Mouse (Mus musculus): Measurements from ENCODE around the gene Lif. TPM values are rescaled to one million over a fixed set of nuclear protein-coding genes. Genes with fewer than 3 reads are reported as not detected.

Lif gene
- polyA plus RNA-seq, 1 experiment from 2014 or later, result 0.62 TPM

- Histone ChIP-seq H3K9ac (no peak overlapping the region), H3K9me3 (no peaks in the 10 kb centered on the region), H3K36me3 (no peaks in the 10 kb centered on the region), H3K4me2 (replicated peaks) (no peak overlapping the region), H3K4me1 (replicated peaks) (peaks cover 9% of the 10 kb centered on the region), H3K27ac (no peak overlapping the region), H3K4me3 (replicated peaks) (no peak overlapping the region), H3K27me3 (replicated peaks) (no peaks in the 10 kb centered on the region; the same call in 1 of the 2 replicates)
- 0 out of 2 replicates have a peak, but pooled peaks have one; percentile 29 for ATAC-seq
- WGBS, result 59% methylated on average over 28 of the region's 28 CpGs
Measured at GRCm38 (mm10) chr11:4220443-4221400, 36.6 kb upstream of the Lif start.

DNA sequence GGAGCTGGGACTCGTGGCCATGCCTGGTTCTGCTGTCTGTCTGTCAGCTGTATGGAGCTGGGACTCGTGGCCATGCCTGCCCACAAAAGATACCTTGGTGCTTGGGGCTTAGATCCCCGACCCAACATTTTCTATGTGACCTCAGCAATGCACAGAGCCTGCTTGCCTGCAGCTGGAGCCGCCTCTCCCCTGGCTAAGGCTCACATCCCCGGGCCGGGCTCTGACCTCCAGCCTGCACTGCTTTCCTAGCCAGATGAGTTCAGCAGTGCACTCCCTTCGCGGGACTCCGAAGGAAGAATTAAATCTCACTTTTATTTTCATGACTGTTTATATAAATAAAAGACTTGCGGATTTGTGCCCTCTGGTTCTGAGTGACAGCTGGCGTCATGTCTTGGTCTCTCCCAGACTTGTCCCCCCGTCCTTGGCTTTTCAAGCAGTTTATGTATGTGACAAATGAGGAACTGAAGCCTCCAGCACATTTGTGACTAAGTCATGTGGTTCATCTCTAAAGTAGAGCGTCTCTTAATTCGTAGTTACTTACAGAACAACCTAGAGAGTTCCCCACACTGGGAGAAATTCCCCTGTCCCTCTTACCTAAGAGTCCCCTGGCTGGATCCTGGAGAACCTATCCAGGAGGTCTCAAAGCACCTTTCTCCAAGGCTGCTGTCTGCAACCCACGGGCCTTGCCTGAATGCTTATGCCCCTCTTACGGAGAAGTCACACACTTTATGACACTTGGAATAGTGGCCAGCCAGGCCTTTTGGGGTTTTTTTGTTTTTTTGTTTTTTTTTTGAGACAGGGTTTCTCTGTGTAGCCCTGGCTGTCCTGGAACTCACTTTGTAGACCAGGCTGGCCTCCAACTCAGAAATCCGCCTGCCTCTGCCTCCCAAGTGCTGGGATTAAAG is 35.1 kb upstream of the Lif start:
- Histone ChIP-seq H3K4me1 (replicated peaks) (peaks cover 11% of the 10 kb centered on the region), H3K36me3 (no peaks in the 10 kb centered on the region), H3K27me3 (replicated peaks) (no peaks in the 10 kb centered on the region; the same call in 1 of the 2 replicates), H3K27ac (no peak overlapping the region), H3K4me2 (replicated peaks) (no peak overlapping the region), H3K9me3 (no peaks in the 10 kb centered on the region), H3K9ac (no peak overlapping the region), H3K4me3 (replicated peaks) (no peak overlapping the region)
- WGBS, result 73% methylated on average over 17 of the region's 17 CpGs
- no peak for ATAC-seq

DNA sequence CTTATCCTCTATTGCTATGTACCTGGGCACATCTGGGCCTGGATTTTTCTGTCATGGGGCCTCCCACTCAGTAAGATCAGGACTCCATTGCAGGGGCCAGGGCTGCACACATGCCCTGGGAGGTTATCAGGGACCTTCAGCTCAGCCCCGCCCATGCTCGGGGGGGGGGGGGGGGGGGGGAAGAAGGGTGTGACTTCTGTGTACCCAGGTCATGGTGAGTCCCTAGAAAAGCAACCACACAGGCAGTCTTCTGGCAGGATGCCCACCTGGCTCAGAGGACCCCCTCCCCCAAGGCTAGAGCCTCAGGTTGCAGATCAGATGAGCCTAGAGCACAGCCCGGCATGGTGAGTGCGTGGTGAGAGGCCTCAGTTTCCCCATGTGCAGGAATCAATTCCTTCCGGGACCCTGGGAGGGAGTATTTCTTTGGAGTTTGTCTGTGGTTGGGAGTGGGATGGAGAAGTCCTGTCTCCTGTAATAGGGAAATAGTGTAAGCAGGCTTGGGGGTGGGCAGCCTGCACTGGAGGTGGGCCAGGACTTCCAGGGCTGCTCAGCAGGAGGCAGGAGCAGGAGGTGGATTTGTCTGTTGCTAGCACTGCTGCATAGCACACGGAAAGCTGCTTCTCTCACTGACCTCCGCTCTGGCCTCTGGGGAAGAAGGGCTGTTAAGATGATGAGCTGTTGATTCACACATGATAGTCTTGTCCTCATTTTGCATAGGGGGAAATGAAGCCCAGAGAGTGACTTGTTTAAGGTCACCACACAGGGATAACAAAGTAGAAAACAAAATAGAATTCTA is 33.8 kb upstream of the Lif start:
- 36% methylated on average over 7 of the region's 7 CpGs for WGBS
- H3K36me3 ChIP-seq, result no peaks in the 10 kb centered on the region
- H3K4me3 ChIP-seq (replicated peaks), result no peak overlapping the region
- no peaks in the 10 kb centered on the region for H3K9me3 ChIP-seq
- no peak overlapping the region for H3K9ac ChIP-seq
- H3K4me2 ChIP-seq (replicated peaks), result no peak overlapping the region
- no peaks in the 10 kb centered on the region; the same call in 1 of the 2 replicates for H3K27me3 ChIP-seq (replicated peaks)
- no peak overlapping the region for H3K27ac ChIP-seq
- ATAC-seq, result peak; percentile 59
- peaks cover 5% of the 10 kb centered on the region for H3K4me1 ChIP-seq (replicated peaks)

- WGBS, result 63% methylated on average over 2 of the region's 2 CpGs
- ATAC-seq, result no peak
- Histone ChIP-seq H3K4me2 (replicated peaks) (no peak overlapping the region), H3K27ac (no peak overlapping the region), H3K4me3 (replicated peaks) (no peak overlapping the region), H3K4me1 (replicated peaks) (peaks cover 4% of the 10 kb centered on the region; the same call in 1 of the 2 replicates), H3K9me3 (no peaks in the 10 kb centered on the region), H3K27me3 (replicated peaks) (no peaks in the 10 kb centered on the region), H3K36me3 (no peaks in the 10 kb centered on the region), H3K9ac (no peak overlapping the region)
Measured at GRCm38 (mm10) chr11:4224223-4224622, 33.1 kb upstream of the Lif start.

DNA sequence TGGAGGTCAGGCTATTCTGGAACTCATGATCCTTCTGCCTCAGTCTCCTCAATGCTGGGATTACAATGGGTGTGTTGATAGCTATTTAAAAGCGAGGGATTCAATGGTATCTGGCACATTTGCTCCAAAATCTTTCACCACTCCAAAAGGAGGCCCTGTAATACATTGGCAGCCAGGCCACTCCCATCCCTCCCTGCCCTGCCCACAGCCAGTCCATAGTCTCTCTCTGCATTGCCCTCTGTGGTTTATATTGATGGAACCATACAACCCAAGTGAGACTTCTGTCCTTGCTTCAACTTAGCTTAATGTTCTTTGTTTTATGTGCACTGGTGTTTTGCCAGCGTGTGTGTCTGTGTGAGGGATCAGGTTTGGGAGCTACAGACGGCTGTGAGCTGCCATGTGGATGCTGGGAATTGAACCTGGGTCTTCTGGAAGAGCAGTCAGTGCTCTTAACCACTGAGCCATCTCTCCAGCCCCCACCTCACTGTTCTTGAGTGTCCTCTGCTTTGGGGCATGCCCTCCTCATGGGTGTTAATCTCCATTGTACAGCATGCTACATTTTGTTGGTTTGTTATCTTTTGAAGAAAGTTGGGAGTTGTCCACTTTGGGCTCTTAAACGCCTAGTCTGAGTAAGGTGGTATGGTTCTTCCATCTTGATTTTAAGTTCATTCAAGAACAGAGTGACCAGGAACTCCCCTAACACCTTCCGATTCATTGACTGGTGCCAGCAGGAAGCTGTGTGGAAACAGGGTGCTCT is 30.6 kb upstream of the Lif start:
- no peaks in the 10 kb centered on the region for H3K27me3 ChIP-seq (replicated peaks)
- no peak overlapping the region for H3K9ac ChIP-seq
- no peak for ATAC-seq
- no peaks in the 10 kb centered on the region for H3K9me3 ChIP-seq
- H3K27ac ChIP-seq, result no peak overlapping the region
- no peak overlapping the region for H3K4me3 ChIP-seq (replicated peaks)
- peaks cover 4% of the 10 kb centered on the region; the same call in 1 of the 2 replicates for H3K4me1 ChIP-seq (replicated peaks)
- no peaks in the 10 kb centered on the region for H3K36me3 ChIP-seq
- no peak overlapping the region for H3K4me2 ChIP-seq (replicated peaks)
- 83% methylated on average over 5 of the region's 5 CpGs for WGBS

- 48% methylated on average over 8 of the region's 8 CpGs for WGBS
- H3K4me2 ChIP-seq (replicated peaks), result no peak overlapping the region
Measured at GRCm38 (mm10) chr11:4228463-4228862, 28.9 kb upstream of the Lif start.

GRCm38 (mm10) chr11:4229841-4230240 is 27.5 kb upstream of the Lif start:
- Histone ChIP-seq H3K4me3 (replicated peaks) (no peak overlapping the region), H3K9ac (no peak overlapping the region), H3K4me2 (replicated peaks) (no peak overlapping the region), H3K36me3 (no peaks in the 10 kb centered on the region), H3K27me3 (replicated peaks) (no peaks in the 10 kb centered on the region), H3K4me1 (replicated peaks) (0 out of 2 replicates have a peak, but pooled peaks cover 2% of the 10 kb centered on the region), H3K9me3 (no peaks in the 10 kb centered on the region), H3K27ac (no peak overlapping the region)
- 57% methylated on average over 4 of the region's 4 CpGs for WGBS
- no peak for ATAC-seq

More at GRCm38 (mm10) chr11:4228463-4228862, 28.9 kb upstream of the Lif start:
- Histone ChIP-seq H3K27me3 (replicated peaks) (no peaks in the 10 kb centered on the region), H3K4me1 (replicated peaks) (peaks cover 2% of the 10 kb centered on the region; the same call in 1 of the 2 replicates), H3K36me3 (no peaks in the 10 kb centered on the region), H3K4me3 (replicated peaks) (no peak overlapping the region), H3K9ac (no peak overlapping the region), H3K27ac (no peak overlapping the region), H3K9me3 (no peaks in the 10 kb centered on the region)
- no peak for ATAC-seq

DNA sequence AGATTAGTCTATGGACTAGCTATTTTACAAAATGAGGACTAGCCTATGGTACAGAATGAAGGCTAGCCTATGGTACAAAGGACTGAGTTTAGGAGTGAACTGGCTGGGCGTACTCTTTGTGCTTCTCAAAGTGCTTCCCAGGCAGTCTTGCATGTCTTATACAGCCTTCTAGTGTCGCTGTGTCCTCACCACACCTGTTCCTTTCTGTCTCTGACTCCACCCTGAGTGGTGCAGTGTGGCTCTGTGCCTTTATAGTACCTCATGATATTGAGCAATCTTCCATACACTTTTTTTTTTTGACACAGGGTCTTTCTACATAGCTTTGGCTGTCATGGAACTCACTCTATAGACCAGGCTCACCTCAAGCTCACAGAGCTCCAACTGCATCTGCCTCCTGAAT is 25.9 kb upstream of the Lif start:
- H3K4me1 ChIP-seq (replicated peaks), result 0 out of 2 replicates have a peak, but pooled peaks cover 6% of the 10 kb centered on the region
- no peaks in the 10 kb centered on the region for H3K27me3 ChIP-seq (replicated peaks)
- H3K27ac ChIP-seq, result no peak overlapping the region
- H3K4me3 ChIP-seq (replicated peaks), result no peak overlapping the region
- H3K9me3 ChIP-seq, result no peaks in the 10 kb centered on the region
- peak; percentile 66 for ATAC-seq
- no peak overlapping the region for H3K9ac ChIP-seq
- H3K36me3 ChIP-seq, result no peaks in the 10 kb centered on the region
- H3K4me2 ChIP-seq (replicated peaks), result no peak overlapping the region
- WGBS, result 92% methylated on average over 2 of the region's 2 CpGs

DNA sequence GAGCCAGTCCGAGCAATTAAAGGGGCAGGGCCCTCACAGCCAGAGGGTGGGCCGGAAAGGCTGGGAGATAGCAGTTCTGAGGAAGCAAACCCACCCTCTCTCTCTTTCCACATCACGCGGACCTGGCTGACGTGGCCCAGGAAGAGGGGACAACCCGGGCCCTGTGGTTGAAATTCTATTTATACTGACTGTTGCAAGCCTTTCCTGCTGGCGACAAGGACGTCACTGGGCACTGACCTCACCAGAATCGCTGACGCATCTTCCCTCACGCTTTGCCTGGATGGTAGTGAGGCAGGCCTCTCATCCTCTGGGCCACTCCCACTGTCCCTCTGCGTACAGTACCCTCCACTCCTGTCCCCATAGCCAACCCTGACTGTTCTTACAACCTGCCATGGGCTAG is 24.7 kb upstream of the Lif start:
- no peak overlapping the region for H3K4me3 ChIP-seq (replicated peaks)
- H3K4me1 ChIP-seq (replicated peaks), result 0 out of 2 replicates have a peak, but pooled peaks cover 4% of the 10 kb centered on the region
- ATAC-seq, result no peak
- WGBS, result 59% methylated on average over 12 of the region's 12 CpGs
- no peaks in the 10 kb centered on the region for H3K9me3 ChIP-seq
- no peaks in the 10 kb centered on the region for H3K27me3 ChIP-seq (replicated peaks)
- no peak overlapping the region for H3K27ac ChIP-seq
- no peaks in the 10 kb centered on the region for H3K36me3 ChIP-seq
- no peak overlapping the region for H3K4me2 ChIP-seq (replicated peaks)
- no peak overlapping the region for H3K9ac ChIP-seq

DNA sequence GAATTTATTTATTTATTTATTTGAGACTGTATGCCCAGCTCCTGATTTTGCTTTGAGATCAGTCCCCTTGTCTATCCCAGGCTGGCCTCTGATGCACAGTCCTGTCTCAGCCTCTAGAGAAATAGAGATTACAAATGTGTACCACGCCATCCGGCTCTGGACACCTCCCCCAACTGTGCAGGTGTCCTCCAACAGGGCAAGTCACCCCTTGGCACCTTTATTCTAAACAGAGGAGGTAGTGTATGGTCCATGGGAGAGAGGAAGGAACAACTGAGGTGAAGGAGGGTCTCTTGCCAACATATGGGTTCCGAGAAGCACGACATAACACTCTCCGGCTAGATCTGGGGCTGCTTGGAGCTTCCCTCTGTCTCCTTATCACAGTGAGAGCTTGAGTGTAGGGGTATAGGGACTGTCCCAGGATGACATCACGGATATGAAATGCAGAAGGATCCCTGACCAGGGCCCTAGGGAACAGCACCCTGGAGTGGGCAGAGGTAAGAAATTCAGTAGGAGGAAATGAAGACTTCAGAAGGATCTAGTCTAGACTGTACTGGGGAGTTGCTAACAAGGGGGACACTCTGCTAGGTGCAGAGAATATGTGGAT is 22.2 kb upstream of the Lif start:
- Histone ChIP-seq H3K4me1 (replicated peaks) (0 out of 2 replicates have a peak, but pooled peaks cover 4% of the 10 kb centered on the region), H3K27ac (no peak overlapping the region), H3K27me3 (replicated peaks) (no peaks in the 10 kb centered on the region), H3K4me2 (replicated peaks) (no peak overlapping the region), H3K9me3 (no peaks in the 10 kb centered on the region), H3K9ac (no peak overlapping the region), H3K36me3 (no peaks in the 10 kb centered on the region), H3K4me3 (replicated peaks) (no peak overlapping the region)
- WGBS, result 86% methylated on average over 6 of the region's 6 CpGs
- ATAC-seq, result no peak

Measured in intestine, embryonic 15.5 days (tissue).